Mouse (Mus musculus): ENCODE measurements around the gene Gpa33.

GRCm38 (mm10) chr1:166142369-166142768, 12.3 kb downstream of the Gpa33 start:
- TF ChIP-seq CTCF (IDR thresholded peaks at IDR 0.05; ENCODE audit: low read depth, low read length) (no peak), POLR2A (IDR thresholded peaks at IDR 0.05; ENCODE audit: extremely low read depth, insufficient read depth, low read length) (no peak)
